Mouse (Mus musculus) ES-E14 (cell line): ENCODE measurements around the gene Eif2b3. TPM values are rescaled to one million over a fixed set of nuclear protein-coding genes. Genes with fewer than 3 reads are reported as not detected.

Experiments
- DNase-seq: peaks from one replicate; pipeline ENCODE4 v3.0.0-alpha.2; 2013; ENCODE audit warnings: low read depth, low spot score
- H3K27ac ChIP-seq: 2 replicates; pipeline ENCODE4 v1.5.1; 2012; ENCODE audit warnings: low read depth, mild to moderate bottlenecking, low read length, moderate library complexity, mixed read lengths; ENCODE audit not compliant: poor library complexity, insufficient read depth, severe bottlenecking
- H3K36me3 ChIP-seq: 2 replicates; pipeline ENCODE4 v1.6.1; 2012; ENCODE audit warnings: mild to moderate bottlenecking, low read length, moderate library complexity, mixed read lengths; ENCODE audit not compliant: control insufficient read depth, poor library complexity, insufficient read depth, severe bottlenecking
- H3K4me1 ChIP-seq, 2 experiments: fragments of 150-350 bp in 1 of 2; sonication (generic) in 1 of 2; 2 replicates each; pipeline ENCODE4 v1.6.1; 2012; ENCODE audit warnings: low read length in 2 of 2, mild to moderate bottlenecking in 1 of 2, mixed read lengths in 1 of 2; ENCODE audit not compliant: control insufficient read depth in 2 of 2, insufficient read depth in 2 of 2, poor library complexity in 1 of 2
- H3K4me3 ChIP-seq, 2 experiments: fragments of 150-350 bp in 1 of 2; sonication (generic) in 1 of 2; 2 replicates each; pipeline ENCODE4 v1.5.1; 2012; ENCODE audit warnings: low read length in 2 of 2, low read depth in 1 of 2, mild to moderate bottlenecking in 1 of 2, mixed read lengths in 1 of 2; ENCODE audit not compliant: insufficient read depth in 1 of 2, poor library complexity in 1 of 2, severe bottlenecking in 1 of 2
- H3K9ac ChIP-seq: 2 replicates; pipeline ENCODE4 v1.6.1; 2012; ENCODE audit warnings: low read depth, mild to moderate bottlenecking, low read length, mixed read lengths; ENCODE audit not compliant: poor library complexity, insufficient read depth, severe bottlenecking
- H3K9me3 ChIP-seq: fragments of 150-350 bp; sonication (generic); 2 replicates; pipeline ENCODE4 v1.6.1; 2012; ENCODE audit warnings: low read depth, mild to moderate bottlenecking, low read length; ENCODE audit not compliant: control insufficient read depth, insufficient read depth
- CHD2 ChIP-seq: IDR thresholded peaks from 2 replicates; pipeline ENCODE4 v1.6.1; 2014; ENCODE audit warnings: mild to moderate bottlenecking, low read depth, low read length, inconsistent platforms
- HCFC1 ChIP-seq: IDR thresholded peaks from 2 replicates; pipeline ENCODE4 v1.6.1; 2012; ENCODE audit warnings: low read length, inconsistent platforms, borderline replicate concordance; ENCODE audit not compliant: insufficient read depth
- MAFK ChIP-seq: IDR thresholded peaks from 2 replicates; pipeline ENCODE4 v1.6.1; 2014; ENCODE audit warnings: mild to moderate bottlenecking, low read depth, low read length, inconsistent platforms; ENCODE audit not compliant: insufficient read depth
- ZC3H11A ChIP-seq: IDR thresholded peaks from 2 replicates; pipeline ENCODE4 v1.6.1; 2012; ENCODE audit warnings: low read depth, mild to moderate bottlenecking, inconsistent platforms, low read length, borderline replicate concordance
- ZNF384 ChIP-seq: IDR thresholded peaks from 2 replicates; pipeline ENCODE4 v1.6.1; 2012; ENCODE audit warnings: low read depth, low read length, inconsistent platforms
- in situ Hi-C, 2 experiments: fragments of 600-800 bp; cut with MboI; formaldehyde crosslinking; loops; one replicate each; pipeline ENCODE4 v1.15.1; 2025; ENCODE audit warnings: low sequenced_read_pairs in 2 of 2, inconsistent platforms in 1 of 2; ENCODE audit not compliant: unreplicated experiment in 2 of 2
- total RNA-seq: library from RNA; depleted of rRNA; stranded (reverse); fragments of 300-350 nt; gene quantifications from 2 replicates; pipeline ENCODE4 v1.2.3, GENCODE M21; 2012

Gene Eif2b3
- total RNA-seq, 1 experiment, result 55.1 TPM

DNA sequence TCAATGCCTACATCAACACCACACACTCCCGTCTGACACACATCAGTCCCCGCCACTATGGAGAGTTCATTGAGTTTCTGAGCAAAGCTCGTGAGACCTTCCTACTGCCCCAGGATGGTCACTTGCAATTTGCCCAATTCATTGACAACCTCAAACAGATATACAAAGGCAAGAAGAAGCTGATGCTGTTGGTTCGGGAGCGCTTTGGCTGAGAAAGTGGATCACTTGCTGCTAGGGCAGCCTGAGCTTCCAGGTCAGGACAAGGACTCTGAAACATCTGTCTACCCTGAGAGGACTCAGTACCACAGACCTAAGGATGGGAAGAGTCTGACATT lies 32.1 kb upstream of the Eif2b3 start:
- H3K9me3 ChIP-seq, result no peaks in the 10 kb centered on the region
- TF ChIP-seq HCFC1, result no peak
- no peak for TF ChIP-seq MAFK
- no peak for TF ChIP-seq ZC3H11A
- no peak for TF ChIP-seq CHD2
- no peak for TF ChIP-seq ZNF384
- H3K9ac ChIP-seq, result no peak overlapping the region
- no peak for DNase-seq
- 0 out of 4 replicates have a peak overlapping the region, but pooled peaks of 1 of the 2 experiments have one; percentile 2 for H3K4me3 ChIP-seq
- in situ Hi-C loops, result no loop called here
- H3K36me3 ChIP-seq, result peaks cover 3% of the 10 kb centered on the region; the same call in 1 of the 2 replicates
- peaks cover 4 to 14% of the 10 kb centered on the region in 2 experiments; a peak in 2 of 4 replicates for H3K4me1 ChIP-seq
- no peak overlapping the region for H3K27ac ChIP-seq

DNA sequence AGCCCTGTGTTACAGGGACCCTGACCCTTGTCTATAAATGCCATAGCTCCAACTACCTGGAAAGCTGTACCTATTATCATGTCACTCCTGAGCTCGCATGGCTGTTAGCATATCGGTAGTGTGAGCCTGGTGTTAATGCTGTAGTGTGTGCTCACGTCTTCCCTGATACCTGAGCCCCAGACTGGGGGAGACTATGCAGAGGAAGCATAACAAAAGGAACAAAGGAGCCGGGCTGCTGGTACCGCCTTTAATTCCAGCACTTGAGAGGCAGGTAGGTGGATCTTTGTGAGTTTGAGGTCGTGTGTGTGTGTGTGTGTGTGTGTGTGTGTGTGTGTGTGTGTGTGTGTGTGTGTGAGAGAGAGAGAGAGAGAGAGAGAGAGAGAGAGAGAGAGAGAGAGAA lies 29.5 kb upstream of the Eif2b3 start:
- in situ Hi-C loops, result loop anchor here (5.0 to 10.0 kb wide), 2 partner anchors 165 to 167 kb away; partner anchors contain the start of gene Hpdl (in 2 of the 2)
- peaks cover 3% of the 10 kb centered on the region; the same call in 1 of the 2 replicates for H3K36me3 ChIP-seq
- H3K9ac ChIP-seq, result no peak overlapping the region
- no peaks in the 10 kb centered on the region for H3K9me3 ChIP-seq
- no peak overlapping the region for H3K4me3 ChIP-seq
- H3K4me1 ChIP-seq, result peaks cover 4 to 14% of the 10 kb centered on the region in 2 experiments; a peak in 2 of 4 replicates
- TF ChIP-seq ZC3H11A, result no peak
- TF ChIP-seq ZNF384, result no peak
- TF ChIP-seq CHD2, result no peak
- TF ChIP-seq MAFK, result no peak
- no peak for TF ChIP-seq HCFC1
- H3K27ac ChIP-seq, result no peak overlapping the region
- DNase-seq, result no peak

DNA sequence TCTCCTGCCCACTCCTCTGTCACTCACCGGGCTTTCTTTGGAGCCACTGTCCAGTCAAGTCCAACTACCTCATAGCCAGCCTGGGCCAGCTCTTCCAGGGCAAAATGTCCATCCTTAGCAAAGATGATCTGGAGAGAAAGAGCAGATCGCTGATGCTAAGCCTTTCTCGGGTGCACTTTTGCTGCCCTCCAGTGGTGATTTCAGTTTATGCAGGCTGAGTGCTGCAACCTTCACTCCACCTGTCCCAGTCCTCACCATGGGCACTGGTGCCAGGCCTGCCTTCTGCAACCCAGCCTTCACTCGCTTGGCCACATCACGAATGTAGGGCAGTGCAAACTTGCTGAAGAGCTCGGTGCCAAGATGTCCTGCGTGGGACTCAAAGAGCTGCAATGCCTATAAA lies 27.8 kb upstream of the Eif2b3 start:
- H3K27ac ChIP-seq, result no peak overlapping the region
- no peak overlapping the region for H3K4me3 ChIP-seq
- in situ Hi-C loops, result loop anchor here (5.0 to 10.0 kb wide), 2 partner anchors 167 to 169 kb away; partner anchors contain the start of gene Hpdl (in 2 of the 2)
- DNase-seq, result peak; percentile 73
- no peaks in the 10 kb centered on the region for H3K9me3 ChIP-seq
- H3K4me1 ChIP-seq, result peaks cover 4 to 15% of the 10 kb centered on the region in 2 experiments; a peak in 2 of 4 replicates
- no peak overlapping the region for H3K9ac ChIP-seq
- TF ChIP-seq CHD2, result no peak
- TF ChIP-seq ZNF384, result no peak
- TF ChIP-seq ZC3H11A, result peak; percentile 72
- TF ChIP-seq MAFK, result 0 out of 2 replicates have a peak, but pooled peaks have one; percentile 44
- peaks cover 3% of the 10 kb centered on the region; the same call in 1 of the 2 replicates for H3K36me3 ChIP-seq

GRCm38 (mm10) chr4:116993672-116994621 lies 25.3 kb upstream of the Eif2b3 start, which contains the start of gene Urod:
Gene Urod (minus strand): TSS chr4:116994413.
- Histone ChIP-seq H3K9me3 (no peaks in the 10 kb centered on the region), H3K36me3 (peaks cover 3% of the 10 kb centered on the region; the same call in 1 of the 2 replicates), H3K4me3 (peak within 1 kb of the TSS; percentile 82 to 86), H3K4me1 (peaks cover 4 to 14% of the 10 kb centered on the region in 2 experiments; a peak in 2 of 4 replicates), H3K27ac (no peak within 1 kb of the TSS), H3K9ac (peak within 1 kb of the TSS; percentile 74)
- TF ChIP-seq MAFK (no peak), HCFC1 (peak; percentile 59; the same call in 1 of the 2 replicates)
- DNase-seq, result peak; percentile 93
- in situ Hi-C loops, result loop anchor here (5.0 to 10.0 kb wide), 2 partner anchors 169 to 172 kb away; partner anchors contain the start of gene Hpdl (in 2 of the 2)
